Mouse (Mus musculus) CD4-positive helper T cell, adult 2 months (primary cell): ENCODE data around the gene Lsamp.
"Not testable (repeated sequence)": the region's sequence is repeated elsewhere in the genome, so short reads cannot be mapped to it uniquely, and the experiment has no call there.

Experiments
- DNase-seq: peaks from one replicate; pipeline ENCODE4 v3.0.0-alpha.2; 2012; ENCODE audit warnings: low read depth, missing footprints, low spot score

Gene Lsamp

GRCm38 (mm10) chr16:41929546-41929945 is 1945.4 kb downstream of the Lsamp start:
- DNase-seq, result no peak

GRCm38 (mm10) chr16:41935701-41936100 is 1951.5 kb downstream of the Lsamp start:
- DNase-seq, result no peak

GRCm38 (mm10) chr16:41936908-41937595 is 1952.9 kb downstream of the Lsamp start:
- DNase-seq, result no peak

- DNase-seq, result no peak
Observed at GRCm38 (mm10) chr16:41937596-41937990, 1953.4 kb downstream of the Lsamp start.

- DNase-seq, result no peak
Observed at GRCm38 (mm10) chr16:41938258-41938657, 1954.1 kb downstream of the Lsamp start.

GRCm38 (mm10) chr16:41941591-41942315 is 1957.6 kb downstream of the Lsamp start:
- no peak for DNase-seq

GRCm38 (mm10) chr16:41957811-41958210 is 1973.7 kb downstream of the Lsamp start:
- no peak for DNase-seq

- no peak for DNase-seq
Observed at GRCm38 (mm10) chr16:41965636-41966035, 1981.5 kb downstream of the Lsamp start.

- no peak for DNase-seq
Observed at GRCm38 (mm10) chr16:41969215-41969614, 1985.1 kb downstream of the Lsamp start.

- no peak for DNase-seq
Observed at GRCm38 (mm10) chr16:41974866-41975719, 1990.9 kb downstream of the Lsamp start.

- no peak for DNase-seq
Observed at GRCm38 (mm10) chr16:41976897-41977296, 1992.7 kb downstream of the Lsamp start.

GRCm38 (mm10) chr16:41996956-41997355 is 2012.8 kb downstream of the Lsamp start:
- no peak for DNase-seq

- DNase-seq, result no peak
Observed at GRCm38 (mm10) chr16:42002925-42003324, 2018.8 kb downstream of the Lsamp start.

- DNase-seq, result not testable (repeated sequence)
Observed at GRCm38 (mm10) chr16:42003506-42003905, 2019.3 kb downstream of the Lsamp start.

GRCm38 (mm10) chr16:42004166-42004565 is 2020.0 kb downstream of the Lsamp start:
- DNase-seq, result no peak

- no peak for DNase-seq
Observed at GRCm38 (mm10) chr16:42014937-42015336, 2030.8 kb downstream of the Lsamp start.

GRCm38 (mm10) chr16:42015443-42015842 is 2031.3 kb downstream of the Lsamp start:
- DNase-seq, result no peak

GRCm38 (mm10) chr16:42016791-42017643 is 2032.9 kb downstream of the Lsamp start:
- DNase-seq, result no peak

GRCm38 (mm10) chr16:42022566-42022965 is 2038.4 kb downstream of the Lsamp start:
- DNase-seq, result no peak

- DNase-seq, result no peak
Observed at GRCm38 (mm10) chr16:42032030-42032429, 2047.9 kb downstream of the Lsamp start.

- no peak for DNase-seq
Observed at GRCm38 (mm10) chr16:42033449-42033848, 2049.3 kb downstream of the Lsamp start.
